Mouse (Mus musculus) left cerebral cortex, postnatal 36 days (tissue): ENCODE measurements around the gene Gm281. TPM values are rescaled to one million over a fixed set of nuclear protein-coding genes. Genes with fewer than 3 reads are reported as not detected.

Experiments used
- DNase-seq, 2 experiments: peaks; one replicate each; pipeline ENCODE4 v3.0.0; 2021 to 2022; ENCODE audit warnings: low spot score in 2 of 2, mixed read lengths in 1 of 2
- intact Hi-C: fragments of 180-260 bp; cut with DNase I; formaldehyde crosslinking; loops from one replicate; pipeline ENCODE4 v1.15.1; 2025
- microRNA-seq: library from miRNA; unstranded; fragments of <30 nt; microRNA quantifications from one replicate; pipeline ENCODE4 v1.2.0, GENCODE M21; 2022
- total RNA-seq, 2 experiments: library from RNA; stranded (reverse); gene quantifications; 2 replicates each; pipeline ENCODE4 v1.2.3; 2021

The Gm281 gene
- total RNA-seq, 2 experiments from 2014 or later = not detected

GRCm38 (mm10) chr14:13895198-13895597 lies 19.1 kb downstream of the Gm281 start:
- intact Hi-C loops = no loop called here
- no peak for DNase-seq

GRCm38 (mm10) chr14:13893748-13894147 lies 20.5 kb downstream of the Gm281 start:
- intact Hi-C loops = no loop called here
- DNase-seq = no peak

- intact Hi-C loops = no loop called here
- no peak for DNase-seq
These were observed 52.9 kb downstream of the Gm281 start for GRCm38 (mm10) chr14:13861416-13861815.

- intact Hi-C loops = loop anchor here (5.0 kb wide), 1 partner anchor 356 kb away; no protein-coding TSS in a partner anchor
- peak in 1 of 2 experiments; percentile 4 for DNase-seq
These were observed 101.3 kb downstream of the Gm281 start for GRCm38 (mm10) chr14:13812801-13813479.

GRCm38 (mm10) chr14:13790446-13790845 lies 123.8 kb downstream of the Gm281 start:
- intact Hi-C loops = no loop called here
- DNase-seq = no peak

GRCm38 (mm10) chr14:13790001-13790400 lies 124.3 kb downstream of the Gm281 start:
- no peak for DNase-seq
- intact Hi-C loops = no loop called here

GRCm38 (mm10) chr14:13782970-13783369 lies 131.3 kb downstream of the Gm281 start:
- intact Hi-C loops = no loop called here
- DNase-seq = no peak

- intact Hi-C loops = no loop called here
- no peak for DNase-seq
These were observed 135.9 kb downstream of the Gm281 start for GRCm38 (mm10) chr14:13778383-13778782.

- no peak for DNase-seq
- intact Hi-C loops = no loop called here
These were observed 143.1 kb downstream of the Gm281 start for GRCm38 (mm10) chr14:13771163-13771562.

- peak in 1 of 2 experiments; percentile 8 for DNase-seq
- intact Hi-C loops = no loop called here
These were observed 143.6 kb downstream of the Gm281 start for GRCm38 (mm10) chr14:13770686-13771085.

Small RNA genes within 50 kb of the gene (microRNA-seq; reads per million reads assigned to microRNA genes)
- gene Gm27506 = not detected

Other genes starting within 250 kb of the Gm281 start
- gene Sntn, start 243.6 kb downstream of the Gm281 start, total RNA-seq = not detected
- gene Atxn7, start 47.0 kb upstream of the Gm281 start, total RNA-seq = 10 to 100 TPM; 24.4 to 30.5 TPM
- 10 to 100 TPM; 90.6 to 96.9 TPM for gene Thoc7, start 47.4 kb upstream of the Gm281 start, total RNA-seq
- 100 to 1,000 TPM; 101 to 112 TPM for gene Psmd6, start 206.5 kb upstream of the Gm281 start, total RNA-seq